Mouse (Mus musculus): ENCODE measurements around the gene Naa11.

DNA sequence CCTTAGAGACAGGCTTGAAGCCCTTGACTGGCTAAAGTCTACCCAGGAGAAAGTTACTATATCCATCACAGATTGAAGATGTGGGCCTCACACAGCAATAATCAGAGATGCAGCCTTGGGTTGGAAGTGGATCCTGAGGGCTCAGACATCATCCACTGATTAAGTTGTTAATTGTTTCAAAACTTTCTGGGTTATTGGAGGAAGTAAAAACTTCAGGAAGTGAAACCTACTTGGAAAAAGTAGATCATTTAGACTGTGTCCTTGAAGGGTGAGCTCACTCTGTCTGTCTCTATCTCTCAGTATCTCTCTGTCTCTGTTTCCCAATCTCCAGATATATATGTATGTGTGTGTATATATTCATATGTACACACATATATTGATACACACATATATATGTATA lies 47.0 kb downstream of the Naa11 start:
- no peak for TF ChIP-seq GATA1 (IDR thresholded peaks at IDR 0.05; ENCODE audit: low read length)
- TF ChIP-seq TAL1 (IDR thresholded peaks at IDR 0.05; ENCODE audit: low read length): no peak

Measured in erythroblast, embryonic 14.5 days (primary cell).